Mouse (Mus musculus): ENCODE data around the gene Gm11444.

The Gm11444 gene

DNA sequence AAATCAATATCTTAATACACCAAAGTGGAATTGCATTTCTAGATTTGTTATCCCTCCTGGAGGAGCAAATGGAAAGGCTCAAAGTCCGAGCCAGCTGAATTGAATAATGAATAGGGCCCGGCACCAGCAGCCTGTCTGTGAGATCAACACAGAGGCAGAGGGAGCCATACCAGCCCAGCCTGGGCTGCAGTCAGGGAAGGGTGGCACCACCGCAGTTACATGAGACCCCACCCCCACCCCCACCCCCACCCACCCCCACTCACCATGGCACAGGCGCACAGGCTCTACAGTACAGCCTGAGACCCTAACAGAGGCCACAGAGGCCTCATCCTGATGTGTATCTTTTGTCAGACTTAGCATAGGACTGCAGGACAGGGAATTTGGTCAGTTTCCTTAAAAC lies 35.5 kb downstream of the Gm11444 start:
- no peak for DNase-seq (ENCODE audit: low spot score)

DNA sequence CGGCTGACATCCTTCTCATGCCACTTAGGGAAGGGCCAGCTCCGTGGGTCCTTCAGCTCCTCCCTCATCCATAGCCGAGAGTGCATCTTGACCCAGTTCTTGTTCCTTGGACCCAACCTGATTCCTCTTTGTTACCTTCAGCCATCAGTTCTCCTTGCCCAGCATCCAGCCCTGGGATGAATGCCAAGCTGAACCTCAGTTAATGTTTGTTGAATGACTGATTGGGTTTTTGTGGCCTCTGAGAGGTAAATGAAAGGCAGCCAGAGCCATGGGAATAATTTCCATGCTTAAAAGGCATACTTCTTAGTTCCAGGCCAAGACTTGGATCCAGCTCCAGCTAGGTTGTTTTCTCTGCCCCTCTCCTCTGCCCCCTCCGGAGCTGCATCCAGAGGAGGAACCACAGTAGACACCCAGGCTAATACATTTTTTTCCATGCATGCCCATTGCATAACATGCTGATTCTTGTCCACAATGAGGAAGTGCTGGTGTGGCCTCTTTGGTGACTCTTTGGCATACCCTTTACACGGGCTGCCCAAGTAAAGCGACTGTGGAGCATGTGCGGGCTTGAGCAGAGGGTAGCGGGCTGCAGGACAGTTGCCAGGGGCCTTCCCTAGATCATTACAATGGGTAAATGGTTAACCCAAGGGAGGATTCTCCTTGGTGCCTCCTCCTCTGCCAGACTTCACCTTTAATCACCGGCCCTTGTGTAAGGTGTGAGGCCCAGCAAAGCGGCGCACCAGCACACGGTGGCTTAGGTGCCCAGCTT lies 37.7 kb downstream of the Gm11444 start:
- no peak for DNase-seq (ENCODE audit: low spot score)

DNA sequence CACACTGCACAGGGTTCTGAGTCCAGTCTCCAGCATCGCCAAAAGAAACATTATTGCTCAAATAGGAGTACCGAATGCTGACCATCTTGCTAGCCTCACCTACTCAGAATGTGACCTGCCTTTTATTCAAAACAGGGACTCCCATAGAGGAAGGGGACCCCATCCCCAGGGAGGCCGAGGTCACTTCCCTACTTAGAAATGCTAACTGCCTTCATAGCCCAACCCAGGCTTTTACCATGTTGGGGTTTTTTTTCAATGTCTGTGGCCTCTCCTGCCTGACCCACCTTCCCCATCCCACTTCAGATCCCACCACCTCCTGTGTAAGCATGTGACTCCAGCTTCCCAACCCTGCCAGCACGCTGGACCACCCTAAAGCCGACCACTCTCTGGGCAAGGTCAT lies 38.5 kb downstream of the Gm11444 start:
- no peak for DNase-seq (ENCODE audit: low spot score)

DNA sequence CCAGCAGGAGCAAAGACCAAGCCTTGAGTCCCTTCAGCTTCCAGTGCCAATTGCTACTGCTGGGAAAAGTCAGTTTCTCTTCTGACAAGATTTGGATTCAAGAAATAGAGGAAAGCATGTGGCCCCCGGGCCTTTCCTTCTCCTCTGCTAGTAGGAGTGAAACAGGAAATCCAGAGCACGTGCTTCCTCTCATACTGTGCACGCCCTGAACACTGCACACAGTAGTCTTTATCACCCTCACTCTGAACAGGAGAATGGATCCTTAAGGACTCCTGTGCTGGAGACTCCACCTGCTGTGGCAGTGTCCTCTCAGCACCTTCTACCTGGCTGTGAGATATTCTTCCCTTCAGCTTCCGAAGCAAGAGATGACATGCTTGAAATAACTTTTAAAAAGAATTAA lies 38.9 kb downstream of the Gm11444 start:
- no peak for DNase-seq (ENCODE audit: low spot score)

DNA sequence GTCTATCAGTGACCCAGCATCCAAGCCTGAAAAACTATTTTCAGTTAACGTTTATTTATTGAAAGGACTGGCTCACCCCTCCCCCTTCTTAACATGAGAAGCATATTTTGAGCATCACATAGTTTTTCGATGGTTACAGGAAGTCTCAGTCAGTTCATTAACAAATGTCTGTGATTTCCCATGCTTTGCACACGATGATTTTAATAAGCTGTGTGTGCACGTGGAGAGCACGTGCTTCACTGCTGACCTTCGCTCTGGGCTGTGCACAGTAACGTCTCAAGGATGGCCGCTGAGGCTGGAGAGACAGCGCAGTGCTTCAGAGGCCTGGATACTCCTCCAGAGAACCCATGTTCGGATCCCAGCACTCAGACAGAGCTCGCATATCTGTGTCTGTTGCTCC lies 42.8 kb downstream of the Gm11444 start:
- DNase-seq (ENCODE audit: low spot score), result no peak

DNA sequence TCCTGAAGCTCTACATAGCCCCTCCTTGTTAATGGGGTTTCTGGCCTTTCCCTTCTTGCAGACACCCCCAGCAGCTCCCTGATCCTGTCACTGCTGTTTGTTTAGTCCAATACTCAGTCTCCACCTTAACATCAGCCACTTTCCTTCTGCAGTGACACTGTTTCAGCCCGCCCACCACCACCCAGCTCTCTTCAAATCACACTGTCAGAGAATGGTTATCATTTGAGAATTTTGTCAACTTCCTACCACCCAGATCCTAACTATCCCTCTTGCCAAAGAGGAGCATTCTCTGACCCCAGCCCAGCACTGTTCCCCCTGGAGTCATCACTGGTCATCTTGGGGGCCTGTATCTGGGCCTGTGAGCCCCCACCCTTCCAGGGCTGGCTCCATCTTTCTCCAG lies 44.4 kb downstream of the Gm11444 start:
- DNase-seq (ENCODE audit: low spot score), result no peak

DNA sequence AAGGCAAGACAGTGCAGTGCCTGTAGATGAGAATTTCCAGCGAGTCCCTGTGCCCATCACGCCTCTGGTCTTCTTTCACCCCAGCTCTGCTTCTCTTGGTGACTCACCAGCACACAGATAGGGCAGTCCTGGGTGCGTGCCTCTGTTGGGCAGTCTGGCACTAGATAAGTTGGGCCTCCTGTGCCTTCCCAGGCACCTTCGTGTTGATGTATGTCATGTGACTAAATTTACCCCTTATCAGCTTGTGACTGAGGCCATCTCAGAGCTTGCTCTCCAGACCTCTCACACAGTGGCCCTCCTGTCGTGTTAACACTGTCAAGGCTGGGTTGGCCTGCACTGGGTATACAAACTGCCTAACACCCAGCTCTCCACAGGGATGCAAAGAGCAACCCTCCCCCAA lies 46.1 kb downstream of the Gm11444 start:
- DNase-seq (ENCODE audit: low spot score), result peak; percentile 22

DNA sequence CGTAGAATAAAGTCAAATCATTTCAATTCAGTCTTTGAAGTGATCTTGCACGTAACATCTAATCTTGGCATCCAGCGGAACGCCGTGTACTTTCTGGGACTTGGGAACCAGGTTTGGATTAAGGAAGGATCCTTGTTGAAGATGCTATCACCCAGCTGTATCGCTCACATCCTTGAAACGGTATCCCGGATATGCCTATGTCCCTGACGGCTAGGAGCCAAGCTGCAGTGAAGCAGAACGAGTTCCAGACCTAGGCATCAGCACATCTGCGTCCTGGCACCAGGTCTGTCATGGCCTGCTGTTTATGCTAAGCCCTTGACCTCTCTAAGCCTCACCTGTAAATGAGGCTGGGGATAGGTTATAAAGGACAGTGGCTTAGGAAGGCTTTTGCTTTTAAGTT lies 49.8 kb downstream of the Gm11444 start:
- no peak for DNase-seq (ENCODE audit: low spot score)

DNA sequence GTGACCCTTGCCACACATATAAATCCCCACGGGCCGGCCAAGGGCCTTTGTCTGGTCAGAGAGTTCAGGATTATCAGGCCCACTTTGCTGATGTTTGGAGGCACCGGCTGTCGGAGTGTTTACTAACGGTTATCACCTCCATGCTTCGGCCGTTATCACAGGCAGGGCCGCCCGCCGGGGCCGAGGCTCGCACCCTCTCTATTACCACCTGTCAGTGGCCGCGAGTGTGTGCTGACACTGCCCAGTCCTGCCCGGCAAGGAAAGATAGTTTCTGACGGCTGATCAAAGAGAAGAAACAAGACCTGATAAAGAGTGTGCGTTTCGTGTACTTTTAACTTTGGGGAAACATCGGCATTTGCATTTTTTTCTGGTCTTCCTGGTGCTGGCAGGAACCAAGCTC lies 50.3 kb downstream of the Gm11444 start:
- DNase-seq (ENCODE audit: low spot score), result no peak

DNA sequence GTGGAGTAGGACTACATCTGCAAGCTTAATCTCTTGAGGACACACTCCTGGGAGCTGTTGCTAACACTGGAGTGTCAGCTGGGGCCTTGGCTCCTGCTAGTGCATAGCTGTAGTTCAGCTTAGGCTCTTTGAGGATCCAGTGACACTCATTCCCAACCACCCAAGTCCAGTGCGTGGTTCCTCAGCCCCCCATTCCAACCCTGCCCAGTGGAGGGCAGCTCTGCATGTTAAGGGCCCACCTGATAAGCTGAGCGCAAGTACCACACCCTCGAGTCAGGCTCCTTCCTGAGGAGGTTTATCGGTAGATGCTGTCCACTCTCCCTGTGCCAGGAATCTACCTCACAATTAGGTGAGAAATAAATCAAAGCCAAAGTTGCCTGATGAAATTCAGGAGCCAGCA lies 50.7 kb downstream of the Gm11444 start:
- no peak for DNase-seq (ENCODE audit: low spot score)
